Mouse (Mus musculus) myocyte (in vitro differentiated cells): ENCODE measurements around the gene Nup85.

Experiments
- CEBPB ChIP-seq: IDR thresholded peaks from 2 replicates; pipeline ENCODE4 v1.6.1; 2011; ENCODE audit warnings: mild to moderate bottlenecking, moderate library complexity; ENCODE audit not compliant: poor library complexity, insufficient read depth, severe bottlenecking
- E2F4 ChIP-seq: IDR thresholded peaks from one replicate; pipeline ENCODE4 v1.6.1; 2011; ENCODE audit warnings: mild to moderate bottlenecking, control low read depth, moderate library complexity; ENCODE audit not compliant: insufficient read depth
- MAX ChIP-seq: IDR thresholded peaks from one replicate; pipeline ENCODE4 v1.6.1; 2011; ENCODE audit warnings: low read depth, mild to moderate bottlenecking, control low read depth
- MYOG ChIP-seq, 3 experiments: IDR thresholded peaks; one replicate each; pipeline ENCODE4 v1.6.1; 2011; ENCODE audit warnings: control low read depth in 2 of 3, low read depth in 2 of 3, mild to moderate bottlenecking in 2 of 3; ENCODE audit not compliant: insufficient read length in 2 of 3, control insufficient read depth in 1 of 3, insufficient read depth in 1 of 3
- POLR2A ChIP-seq: IDR thresholded peaks from one replicate; pipeline ENCODE4 v1.6.1; 2011; ENCODE audit warnings: low read depth, mild to moderate bottlenecking, control low read depth, moderate library complexity; ENCODE audit not compliant: insufficient read length
- POLR2AphosphoS2 ChIP-seq: IDR thresholded peaks from one replicate; pipeline ENCODE4 v1.6.1; 2011; ENCODE audit warnings: low read depth, control low read depth; ENCODE audit not compliant: insufficient read length
- USF1 ChIP-seq: IDR thresholded peaks from one replicate; pipeline ENCODE4 v1.6.1; 2011; ENCODE audit warnings: low read depth, mild to moderate bottlenecking, control low read depth, moderate library complexity

GRCm38 (mm10) chr11:115616893-115617292 is 52.7 kb downstream of the Nup85 start:
- TF ChIP-seq POLR2A (no peak), E2F4 (no peak), MAX (no peak), USF1 (no peak), POLR2AphosphoS2 (no peak), CEBPB (no peak), MYOG (IDR thresholded peaks at IDR 0.05; ENCODE audit: control insufficient read depth in 1 of 3, insufficient read depth in 1 of 3, insufficient read length in 2 of 3, low read depth in 2 of 3) (no peak)
